Mouse (Mus musculus) neural tube, embryonic 10.5 days (tissue): ENCODE measurements around the gene Sec16a.

ENCODE experiments used
- DNase-seq: peaks from one replicate; pipeline ENCODE4 v3.0.0-alpha.2; 2017; ENCODE audit warnings: low spot score; ENCODE audit errors: extremely low spot score

The Sec16a gene

DNA sequence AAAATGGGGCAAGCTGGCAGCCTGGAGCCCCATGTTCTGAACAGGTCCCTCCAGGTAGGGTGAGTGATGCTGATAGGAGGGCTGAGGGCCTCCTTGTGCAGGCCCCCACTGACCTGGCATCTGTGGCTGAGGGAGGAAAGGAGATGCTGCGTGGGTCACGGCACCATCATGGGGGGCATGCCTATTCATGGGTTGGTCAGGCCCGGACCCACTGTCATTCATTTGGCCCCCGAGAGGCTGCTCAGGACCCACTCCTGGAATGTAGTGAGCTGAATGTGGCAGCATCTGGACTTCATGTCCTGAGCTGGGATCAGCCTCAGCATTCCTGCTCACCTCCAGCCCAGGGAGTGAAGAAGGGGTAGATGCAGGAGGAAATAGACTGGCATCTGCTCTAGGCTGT, 3.8 kb downstream of the Sec16a start:
- no peak for DNase-seq

DNA sequence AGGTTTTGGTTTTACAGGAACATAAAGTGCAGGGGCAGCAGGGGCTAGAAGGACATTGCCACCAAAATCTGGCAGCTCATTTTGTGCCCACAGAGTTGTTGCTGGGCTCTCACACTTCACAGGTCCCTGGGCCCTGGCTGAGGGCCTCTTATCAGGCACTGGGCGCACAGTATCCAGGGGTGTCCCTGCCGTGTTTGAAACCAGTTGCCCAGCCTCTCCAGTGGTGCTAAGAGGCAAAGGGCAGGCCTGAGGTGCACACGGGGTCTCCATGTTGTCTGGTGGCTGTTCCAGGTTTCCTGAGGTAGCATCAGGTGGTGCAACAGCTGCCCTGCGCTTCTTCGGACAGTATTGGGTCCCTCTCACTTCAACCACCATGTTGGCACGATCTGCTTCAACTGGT, 5.3 kb downstream of the Sec16a start:
- DNase-seq, result no peak

DNA sequence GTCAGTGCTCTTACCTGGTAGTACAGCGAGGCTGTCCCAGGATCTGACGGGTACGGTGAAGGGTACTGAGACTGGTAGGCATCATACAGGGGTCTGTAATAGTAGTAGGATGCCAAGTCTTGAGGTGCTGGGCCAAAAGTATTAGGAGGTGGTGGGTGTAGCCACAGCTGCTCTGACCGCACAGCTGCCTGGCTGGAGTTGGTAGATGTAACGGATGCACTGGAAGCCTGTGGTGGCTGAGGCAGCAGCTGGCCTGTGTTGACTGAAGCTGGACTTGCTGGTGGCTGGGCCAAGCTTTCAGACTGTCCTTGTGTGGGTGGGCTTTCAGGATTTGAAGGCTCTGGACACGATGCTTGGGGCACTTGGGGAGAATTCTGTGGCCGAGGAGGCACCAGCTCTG, 6.6 kb downstream of the Sec16a start:
- no peak for DNase-seq

DNA sequence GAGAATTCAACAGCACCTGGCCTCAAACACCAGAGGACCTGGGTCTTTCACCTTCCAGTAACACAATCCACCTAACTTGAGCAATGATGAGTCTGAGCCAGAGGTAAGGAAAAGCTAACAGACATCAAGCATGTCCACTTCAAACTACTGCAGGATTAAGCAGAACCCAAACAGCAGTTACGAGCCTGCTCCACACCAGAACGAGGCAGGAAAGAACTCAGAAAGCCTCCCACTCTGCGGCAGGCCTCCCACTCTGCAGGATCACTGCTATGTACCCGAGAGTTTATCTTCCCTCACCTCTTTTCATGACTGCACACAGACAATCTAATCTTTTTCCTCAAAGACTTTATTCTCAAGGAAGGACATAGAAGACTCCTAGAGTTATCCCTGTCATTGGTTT, 7.8 kb downstream of the Sec16a start:
- no peak for DNase-seq

DNA sequence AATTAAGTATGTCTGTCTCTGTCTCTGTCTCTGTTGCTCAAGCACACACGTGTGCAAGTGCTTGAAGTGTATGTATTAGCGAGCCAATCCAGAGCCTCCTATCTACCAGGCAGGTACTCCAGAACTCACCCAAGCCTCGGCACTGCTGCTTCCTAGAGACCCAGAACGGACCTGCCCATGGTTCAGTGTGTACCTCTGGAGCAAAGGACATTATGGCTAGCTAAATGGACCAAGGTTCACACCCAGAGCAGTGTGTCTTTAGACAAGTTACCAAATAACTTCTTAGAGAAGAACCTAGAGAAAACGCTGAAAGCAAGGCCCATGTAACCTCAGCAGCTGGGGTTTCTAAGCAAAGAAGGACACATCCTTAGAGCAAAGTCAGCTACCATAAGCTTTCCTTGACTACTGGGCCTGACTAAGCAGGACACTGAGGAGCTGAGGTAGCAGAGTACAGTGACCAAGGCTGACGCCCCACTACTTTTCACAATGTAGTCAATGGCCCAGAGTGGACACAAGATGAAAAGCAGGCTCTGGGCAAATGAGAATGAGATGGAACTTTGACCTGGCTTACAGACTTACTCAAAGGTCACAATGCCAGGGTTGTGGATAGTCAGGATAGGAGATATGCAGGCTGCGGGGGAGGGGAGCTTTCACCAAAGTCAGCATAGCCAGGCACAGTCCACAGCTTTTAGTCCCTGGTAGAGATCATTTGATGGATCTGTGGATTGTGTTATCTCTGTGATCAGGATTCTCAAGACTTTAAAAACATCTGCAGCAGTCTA, 10.0 kb downstream of the Sec16a start:
- no peak for DNase-seq

DNA sequence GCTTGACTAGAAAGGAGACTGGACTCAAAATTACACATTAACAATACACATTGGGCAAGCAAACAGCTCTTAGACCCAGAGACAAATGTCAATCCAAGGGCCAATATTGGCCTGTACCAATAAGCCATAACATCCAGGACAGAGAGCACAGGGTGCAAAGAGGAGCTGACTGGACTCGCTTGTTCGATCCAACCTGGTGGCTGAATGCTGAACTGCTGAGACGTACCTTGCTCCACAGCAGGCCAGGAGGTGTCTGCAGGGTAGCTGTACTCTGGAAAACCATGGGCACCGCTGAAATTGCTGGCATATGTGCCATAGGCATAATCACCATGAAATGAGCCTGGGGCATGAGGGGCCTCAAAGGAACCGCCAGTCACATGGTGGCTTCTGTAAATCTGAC, 15.2 kb downstream of the Sec16a start:
- no peak for DNase-seq

DNA sequence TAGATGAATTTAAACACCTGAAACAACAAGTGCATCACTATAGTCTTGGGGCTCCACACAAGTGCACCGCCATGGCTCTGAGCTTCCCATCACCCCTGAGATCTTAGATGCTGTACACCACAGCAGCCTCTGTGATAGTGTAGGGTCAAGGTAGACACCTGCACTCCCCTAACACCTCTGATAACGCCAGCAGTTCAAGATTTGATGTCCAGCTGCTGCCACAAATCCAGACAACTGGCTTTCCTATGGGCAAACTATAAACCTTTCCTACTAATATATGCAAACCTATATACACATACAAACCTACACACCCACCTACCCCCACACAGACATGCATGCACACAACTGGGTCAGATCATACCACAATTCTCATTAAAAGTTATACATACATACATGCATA, 20.5 kb downstream of the Sec16a start:
- no peak for DNase-seq

DNA sequence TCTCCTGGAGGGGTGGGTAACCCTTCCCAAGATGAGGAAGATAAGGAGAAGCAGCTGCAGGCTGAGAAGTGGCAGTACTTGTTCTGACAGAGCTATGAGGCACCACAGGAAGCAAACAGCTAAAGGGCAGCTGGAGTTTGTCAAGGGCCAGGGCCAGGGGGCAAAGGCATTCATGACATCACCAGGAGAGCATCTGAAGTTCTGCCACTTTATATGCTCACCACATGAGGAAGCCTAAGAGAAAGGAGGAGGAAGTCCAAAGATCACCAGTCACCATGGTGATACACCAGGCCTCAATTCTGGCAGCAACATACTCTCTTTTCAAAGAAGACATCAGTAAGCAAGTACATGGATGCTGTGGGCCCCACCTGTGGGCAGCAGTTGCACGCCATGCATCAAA, 21.9 kb downstream of the Sec16a start:
- no peak for DNase-seq

DNA sequence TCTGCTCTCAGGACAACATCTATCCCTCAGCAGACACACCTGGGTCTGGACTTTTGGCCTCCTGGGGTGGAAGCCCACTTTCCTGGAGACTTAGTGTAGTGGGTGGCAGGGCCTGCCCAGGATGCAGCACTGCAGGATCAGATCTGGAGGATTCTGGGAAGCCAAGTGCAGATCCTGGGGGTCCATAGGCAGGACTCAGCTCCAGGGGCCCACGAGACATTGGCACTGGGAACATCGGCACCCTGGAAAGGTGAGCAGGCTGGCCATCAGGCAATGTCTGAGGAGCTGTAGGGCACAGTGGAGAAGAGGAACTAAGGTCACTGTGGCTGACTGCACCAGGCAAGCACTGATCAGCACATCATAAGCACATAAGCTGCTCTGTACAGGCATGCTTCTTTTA, 23.0 kb downstream of the Sec16a start:
- DNase-seq, result no peak

DNA sequence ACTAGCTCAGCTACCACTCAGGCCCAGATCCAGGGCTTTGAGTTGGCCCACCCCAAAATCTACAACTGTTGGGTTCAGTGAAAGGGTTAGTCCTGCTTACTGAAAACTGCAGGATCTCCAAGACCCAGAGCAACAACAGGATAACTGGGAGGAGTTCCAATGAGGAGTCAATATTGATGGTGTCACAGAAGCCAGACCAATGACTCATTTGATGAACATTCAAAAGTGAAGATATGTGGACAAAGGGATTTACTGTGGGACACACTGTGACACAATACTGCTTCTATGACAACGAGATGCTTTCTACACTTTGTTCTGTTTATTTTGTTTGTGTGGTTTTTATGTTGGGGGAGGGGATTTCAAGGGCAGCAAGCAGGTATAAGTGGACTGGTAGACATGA, 26.9 kb downstream of the Sec16a start:
- no peak for DNase-seq

DNA sequence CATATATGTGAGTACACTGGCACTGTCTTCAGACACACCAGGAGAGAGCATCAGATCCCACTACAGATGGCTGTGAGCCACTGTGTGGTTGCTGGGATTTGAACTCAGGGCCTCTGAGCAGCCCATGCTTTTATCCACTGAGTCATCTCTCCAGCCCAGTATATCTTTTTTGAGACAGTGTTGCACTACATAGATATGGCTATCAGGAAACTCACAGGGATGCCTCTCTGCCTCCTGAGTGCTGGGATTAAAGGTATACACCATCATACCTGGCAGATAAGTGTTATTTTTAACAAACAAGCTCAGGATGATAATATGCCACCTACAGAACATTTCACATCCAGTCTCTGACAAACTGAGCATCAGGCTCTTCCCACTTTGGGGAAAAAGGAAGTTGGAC, 27.9 kb downstream of the Sec16a start:
- DNase-seq, result no peak

DNA sequence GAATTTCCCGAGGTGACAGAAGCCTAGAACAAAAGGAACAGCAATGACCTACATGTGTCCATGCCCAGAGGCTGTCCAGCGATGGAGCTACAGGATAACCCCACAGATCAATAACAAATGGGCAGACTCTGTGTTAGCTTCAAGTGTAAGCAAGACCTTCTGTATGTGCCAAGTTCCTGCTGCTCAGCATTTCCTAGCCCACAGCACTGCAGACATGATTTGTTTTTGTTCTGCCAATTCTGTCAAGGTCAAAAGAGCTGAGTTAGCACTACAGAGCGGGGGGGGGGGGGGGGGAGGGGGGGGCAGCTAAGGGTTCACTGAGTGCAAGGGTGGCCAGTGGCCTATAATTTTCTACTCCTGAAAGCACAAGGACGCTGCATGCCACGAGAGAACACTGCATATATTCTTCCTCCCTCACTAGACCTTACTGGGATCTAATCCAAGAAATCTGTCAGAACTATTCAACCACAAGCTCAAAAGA, 34.0 kb downstream of the Sec16a start:
- no peak for DNase-seq

DNA sequence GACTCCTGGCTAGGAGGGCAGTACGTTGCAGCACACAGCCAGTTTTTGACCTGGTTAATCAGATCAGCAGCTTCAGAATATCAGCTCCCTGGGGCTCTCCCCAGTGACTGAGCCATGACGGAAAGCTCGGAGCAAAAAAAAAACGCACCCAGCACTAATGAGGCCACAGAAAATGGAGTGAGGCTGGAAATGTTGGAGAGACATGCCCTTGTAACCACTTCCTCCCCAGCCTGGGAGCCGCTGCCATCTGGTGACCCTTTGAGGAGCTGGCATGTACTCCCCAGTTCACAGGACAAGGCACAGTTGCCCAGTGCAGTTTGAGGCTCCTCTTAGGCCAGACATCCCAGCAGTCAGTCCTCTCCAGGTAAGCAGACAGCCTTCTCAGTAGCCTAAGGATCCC, 34.9 kb downstream of the Sec16a start:
- DNase-seq, result no peak

DNA sequence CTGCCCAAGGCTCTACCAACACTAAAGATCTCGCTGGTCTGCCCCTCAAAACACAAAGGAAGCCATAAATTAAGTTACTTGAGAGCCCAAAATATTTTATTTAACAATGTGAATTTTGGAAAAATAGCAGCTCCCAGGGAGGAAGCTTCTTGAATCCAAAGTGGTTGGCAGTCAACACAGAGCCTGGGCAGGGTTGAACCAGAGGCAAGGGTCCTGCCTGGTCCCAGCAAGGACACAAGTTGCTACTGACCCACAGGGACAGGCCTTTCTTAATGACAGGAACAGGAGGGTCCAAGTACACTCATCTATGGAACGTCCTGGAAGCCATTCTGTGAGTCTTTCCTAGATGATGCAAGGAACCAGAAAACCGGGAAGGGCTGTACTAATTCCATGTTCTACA, 35.7 kb downstream of the Sec16a start:
- no peak for DNase-seq

DNA sequence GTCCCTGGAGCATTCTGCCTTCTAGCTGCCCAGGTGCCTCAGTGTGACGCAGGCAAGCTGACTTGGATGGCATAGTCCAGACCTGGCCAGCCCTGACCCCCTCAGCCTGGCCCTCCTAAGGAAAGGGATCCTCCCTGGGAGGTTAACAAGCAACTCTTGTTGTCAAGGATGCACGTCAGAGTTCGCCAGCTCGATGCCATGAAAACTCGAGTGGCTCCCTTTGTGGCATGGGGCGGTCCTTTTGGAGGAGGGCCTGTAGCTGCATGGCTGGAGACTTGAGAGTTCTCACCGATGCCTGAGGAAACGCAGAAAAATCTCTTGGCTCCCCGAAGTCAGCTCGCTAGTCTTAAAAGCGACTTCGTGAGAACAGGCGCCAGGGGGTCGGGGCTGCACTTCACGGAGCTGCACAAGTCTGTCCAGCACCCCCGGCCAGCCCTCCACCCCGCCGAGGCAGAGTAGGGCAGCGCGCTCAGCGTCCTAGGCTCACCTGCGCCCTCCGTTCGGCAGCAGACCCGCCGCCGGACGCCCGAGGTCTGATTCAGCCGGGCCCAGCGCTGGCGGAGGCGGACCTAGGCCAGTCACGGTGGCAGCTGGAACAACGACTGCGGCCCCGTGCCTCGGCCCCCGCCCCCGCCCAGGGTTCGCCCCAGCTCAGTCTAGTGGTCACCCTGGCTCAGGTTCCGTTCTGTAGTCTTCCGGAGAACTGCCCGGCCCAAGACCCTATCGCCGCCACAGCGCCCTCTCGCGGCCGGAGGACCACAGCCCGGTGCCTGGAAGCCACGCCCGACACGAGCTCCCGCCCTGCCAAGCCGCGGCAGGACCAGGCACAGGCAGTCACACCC, 36.3 kb downstream of the Sec16a start, which contains the start of gene Inpp5e:
TSS of gene Inpp5e (minus strand) at position 689 of the 842 bp plus-strand sequence.
- DNase-seq, result peak; percentile 100

DNA sequence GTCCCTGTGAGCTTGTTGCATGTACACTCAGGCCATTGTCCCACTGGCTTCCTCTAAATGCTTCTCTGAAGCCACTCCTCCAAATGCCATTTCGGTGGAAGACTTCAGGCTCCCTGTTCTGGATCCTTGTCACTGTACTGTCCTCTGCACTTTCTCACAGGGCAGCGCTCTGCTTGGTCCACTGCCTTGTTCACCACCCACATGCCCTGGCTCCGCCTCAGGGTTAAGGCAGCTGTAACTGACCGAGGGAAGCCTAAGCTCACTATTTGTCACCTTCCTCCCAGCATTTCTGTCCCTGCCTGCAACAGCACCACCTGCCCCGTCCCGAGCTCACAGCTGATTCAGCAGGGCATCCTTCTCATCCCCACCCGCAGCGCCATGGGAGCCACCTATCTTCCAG, 41.7 kb downstream of the Sec16a start:
- DNase-seq, result no peak

DNA sequence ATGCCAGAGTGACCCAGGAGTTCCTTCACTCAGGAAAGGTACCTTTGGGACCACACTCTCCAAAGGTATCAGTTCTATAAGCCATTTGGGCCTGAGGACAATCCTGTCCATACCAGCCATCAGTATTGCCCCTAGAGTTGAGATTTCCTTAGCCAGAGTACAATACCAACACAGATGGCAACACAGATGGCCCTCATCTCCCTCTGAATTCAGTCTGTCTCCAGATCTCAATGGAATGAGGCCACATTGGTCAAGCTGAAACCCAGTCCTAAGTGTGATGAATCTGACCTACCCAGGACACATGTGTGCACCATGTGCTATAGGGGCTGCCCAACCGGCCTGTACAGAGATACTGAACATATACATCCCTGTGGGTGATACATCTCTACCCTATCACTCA, 42.8 kb downstream of the Sec16a start:
- no peak for DNase-seq

DNA sequence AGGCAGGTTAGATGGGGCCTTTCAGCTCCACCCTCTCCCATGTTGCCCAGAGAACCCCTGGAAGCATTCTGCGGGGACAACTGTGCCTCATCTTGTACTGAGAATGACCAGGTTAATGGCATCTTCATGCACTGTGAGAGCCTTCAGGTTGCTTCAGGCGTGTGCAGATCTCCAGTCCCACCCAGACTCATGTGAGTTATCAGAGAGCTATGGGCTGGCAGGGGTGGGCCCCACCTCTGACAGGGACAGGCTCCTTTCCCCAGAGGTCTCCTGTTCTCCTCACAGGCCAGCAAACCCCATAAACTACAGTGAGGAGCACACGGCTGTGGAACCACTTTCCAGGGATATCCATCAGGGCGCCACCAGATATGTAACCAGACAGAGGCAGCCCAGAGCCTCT, 44.0 kb downstream of the Sec16a start:
- DNase-seq, result no peak

DNA sequence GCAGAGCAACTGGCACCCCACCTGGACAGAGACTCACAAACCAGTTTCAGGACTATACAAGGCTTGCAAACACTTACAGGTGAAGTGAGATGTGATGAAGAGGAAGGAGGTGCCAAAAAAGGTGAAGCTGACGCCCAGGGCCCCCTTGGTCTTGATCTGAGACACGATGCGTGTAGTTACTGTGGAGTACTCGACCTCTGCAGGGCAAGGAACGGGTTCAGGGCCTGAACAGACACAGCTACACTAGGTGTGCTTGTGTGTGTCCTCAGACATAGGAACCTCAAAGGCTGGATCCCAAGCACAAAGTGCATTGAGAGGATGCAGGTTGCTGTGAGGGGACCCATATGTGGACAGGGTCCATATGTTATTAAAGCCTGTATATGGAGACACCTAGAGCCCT, 44.7 kb downstream of the Sec16a start:
- DNase-seq, result no peak

DNA sequence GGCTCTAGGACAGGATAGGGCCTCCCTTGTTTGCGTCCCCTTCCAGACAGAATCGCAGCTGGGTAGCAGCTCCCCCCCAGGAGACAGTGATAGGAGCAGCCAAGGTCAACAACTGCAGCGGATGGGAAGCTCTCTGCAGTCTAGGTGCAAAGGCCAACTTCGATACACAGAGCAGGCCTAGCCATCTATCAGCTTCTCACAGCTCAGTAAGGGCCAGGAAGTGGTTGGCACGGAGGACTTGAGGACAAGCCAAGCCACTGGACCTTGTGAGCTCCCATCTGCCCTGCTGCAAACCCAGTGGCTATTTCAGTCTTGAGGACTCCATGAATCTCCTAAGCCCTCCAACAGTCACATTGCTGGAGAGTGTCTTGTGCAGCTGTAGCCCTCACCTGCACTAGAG, 45.4 kb downstream of the Sec16a start:
- no peak for DNase-seq

DNA sequence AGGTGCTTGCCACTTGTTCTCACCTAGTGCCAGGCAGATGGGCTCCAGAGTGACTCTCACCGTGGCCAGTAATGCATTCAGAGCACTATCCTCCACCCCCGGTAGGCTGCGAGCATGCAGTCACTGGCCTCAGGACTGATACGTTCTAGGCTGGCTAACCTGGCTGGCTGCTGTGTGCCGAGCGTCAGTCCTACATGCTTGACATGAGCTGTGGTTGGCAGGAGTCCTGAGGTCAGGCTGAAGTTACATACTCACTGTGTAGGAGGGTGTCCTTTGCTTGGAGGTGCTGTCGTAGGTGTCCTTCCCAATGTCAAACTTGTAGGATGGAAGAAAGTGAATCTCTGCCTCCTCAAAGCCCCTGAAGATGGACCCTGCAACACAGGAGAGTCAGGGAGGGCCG, 46.0 kb downstream of the Sec16a start:
- no peak for DNase-seq

DNA sequence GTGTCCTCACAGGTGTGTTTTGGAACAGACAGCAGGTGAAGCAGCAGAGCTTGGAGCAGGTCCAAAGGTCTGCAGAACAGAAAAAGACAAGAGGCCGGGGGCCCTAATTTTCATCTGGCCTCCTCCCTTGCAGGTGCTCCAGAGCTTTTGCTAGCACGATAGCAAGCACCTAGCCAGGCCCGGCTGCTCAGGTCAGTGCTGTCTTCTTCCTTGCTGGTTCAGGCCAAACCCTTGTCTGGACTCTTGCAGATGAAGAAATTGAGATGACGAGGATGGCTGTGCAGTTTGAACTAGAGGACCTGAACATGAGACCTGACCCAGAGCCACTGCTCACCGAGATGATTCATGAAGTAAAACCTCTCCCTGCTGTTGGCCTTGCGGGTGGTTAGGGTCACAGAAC, 53.4 kb downstream of the Sec16a start:
- DNase-seq, result no peak

DNA sequence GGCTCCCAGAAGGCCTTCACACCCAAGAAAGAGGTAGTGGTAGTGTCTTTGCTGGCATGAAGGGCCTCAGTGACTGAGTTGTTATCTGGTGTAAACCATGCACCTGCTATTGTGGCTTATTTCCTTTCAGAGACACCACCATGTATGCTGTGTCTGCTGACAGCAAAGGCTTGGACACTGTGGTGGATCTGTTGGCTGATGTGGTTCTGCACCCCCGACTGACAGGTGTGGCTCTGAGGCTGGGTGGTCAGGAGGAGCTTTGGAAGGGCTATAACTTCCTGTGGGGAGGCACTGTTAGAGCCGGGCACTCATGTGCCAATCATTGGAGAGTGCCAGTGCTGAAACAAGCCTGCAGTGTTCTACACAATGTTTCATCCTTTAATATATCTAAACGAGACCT, 54.1 kb downstream of the Sec16a start:
- DNase-seq, result no peak
